Mouse (Mus musculus) bone marrow macrophage, adult 2 months (primary cell): Measurements from ENCODE around the gene Qprt. TPM values are rescaled to one million over a fixed set of nuclear protein-coding genes. Genes with fewer than 3 reads are reported as not detected.
"Not testable (repeated sequence)": the region's sequence is repeated elsewhere in the genome, so short reads cannot be mapped to it uniquely, and the experiment has no call there.

Experiments
- H3K27ac ChIP-seq: 2 replicates; pipeline ENCODE4 v1.5.1; 2012; ENCODE audit warnings: low read depth, low read length; ENCODE audit not compliant: insufficient read depth
- H3K4me1 ChIP-seq: 2 replicates; pipeline ENCODE4 v1.6.1; 2012; ENCODE audit warnings: low read length; ENCODE audit not compliant: control insufficient read depth, insufficient read depth
- H3K4me3 ChIP-seq: 2 replicates; pipeline ENCODE4 v1.5.1; 2012; ENCODE audit warnings: mild to moderate bottlenecking, low read length, moderate library complexity; ENCODE audit not compliant: insufficient read depth
- CTCF ChIP-seq: IDR thresholded peaks from 2 replicates; pipeline ENCODE4 v1.5.1; 2012; ENCODE audit warnings: low read depth, mild to moderate bottlenecking, low read length, moderate library complexity
- POLR2A ChIP-seq: IDR thresholded peaks from 2 replicates; pipeline ENCODE4 v1.6.1; 2012; ENCODE audit warnings: mild to moderate bottlenecking, low read depth, low read length, borderline replicate concordance
- polyA plus RNA-seq: library from polyadenylated mRNA; stranded (reverse); fragments of >200 nt; gene quantifications from 2 replicates; pipeline ENCODE4 v1.2.4, GENCODE M21; 2012; ENCODE audit not compliant: missing spikeins, insufficient read depth, insufficient read length

Gene Qprt
- polyA plus RNA-seq, 1 experiment, result not detected

- H3K27ac ChIP-seq, result no peak overlapping the region
- TF ChIP-seq POLR2A (no peak), CTCF (no peak)
- H3K4me1 ChIP-seq, result 0 out of 2 replicates have a peak, but pooled peaks cover 4% of the 10 kb centered on the region
- H3K4me3 ChIP-seq, result no peak overlapping the region
Measured at GRCm38 (mm10) chr7:127098950-127099349, 23.1 kb downstream of the Qprt start.

DNA sequence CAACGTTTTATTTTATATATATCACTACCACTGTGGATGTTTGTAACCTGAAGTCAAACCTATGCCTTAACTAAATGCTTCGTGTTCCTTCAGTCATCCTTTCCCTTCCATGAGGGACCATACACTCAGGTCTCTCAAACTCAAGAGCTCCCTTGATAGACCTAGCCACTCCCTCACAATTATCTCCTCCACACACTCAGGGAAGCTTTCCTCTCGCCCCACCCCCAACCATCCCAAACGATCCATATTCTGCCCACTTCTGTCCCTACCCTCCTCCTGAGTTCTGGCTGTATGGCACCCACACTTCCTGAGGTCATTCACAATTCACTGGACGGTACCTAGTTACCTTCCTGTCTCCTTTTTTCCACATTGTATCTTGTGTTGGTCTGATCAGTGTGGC is 23.5 kb downstream of the Qprt start:
- peaks cover 6% of the 10 kb centered on the region for H3K4me1 ChIP-seq

DNA sequence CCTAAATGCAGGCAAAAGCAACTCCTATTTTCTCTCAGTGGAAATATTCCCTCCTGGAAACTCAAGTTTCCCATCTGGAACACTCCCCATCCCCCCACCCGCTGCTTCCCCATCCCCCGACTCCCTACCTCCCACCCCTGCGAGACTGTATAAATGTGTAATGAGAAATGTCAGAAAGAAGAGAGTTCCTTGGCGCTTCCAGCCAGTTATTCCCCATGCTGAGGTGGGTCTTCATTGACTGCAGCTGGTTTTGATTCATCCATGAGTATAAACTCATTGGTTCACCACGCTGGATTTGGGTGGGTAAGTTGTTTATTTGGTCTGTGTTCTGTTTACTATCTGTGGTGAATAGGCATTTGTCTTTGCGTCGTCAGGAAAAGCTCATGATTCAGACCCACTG is 25.6 kb downstream of the Qprt start:
- no peak overlapping the region for H3K27ac ChIP-seq
- no peak for TF ChIP-seq POLR2A
- TF ChIP-seq CTCF, result no peak
- no peak overlapping the region for H3K4me3 ChIP-seq
- H3K4me1 ChIP-seq, result peaks cover 21% of the 10 kb centered on the region

More for the DNA sequence above, 23.5 kb downstream of the Qprt start:
- no peak for TF ChIP-seq CTCF
- no peak for TF ChIP-seq POLR2A
- no peak overlapping the region for H3K4me3 ChIP-seq
- no peak overlapping the region for H3K27ac ChIP-seq

DNA sequence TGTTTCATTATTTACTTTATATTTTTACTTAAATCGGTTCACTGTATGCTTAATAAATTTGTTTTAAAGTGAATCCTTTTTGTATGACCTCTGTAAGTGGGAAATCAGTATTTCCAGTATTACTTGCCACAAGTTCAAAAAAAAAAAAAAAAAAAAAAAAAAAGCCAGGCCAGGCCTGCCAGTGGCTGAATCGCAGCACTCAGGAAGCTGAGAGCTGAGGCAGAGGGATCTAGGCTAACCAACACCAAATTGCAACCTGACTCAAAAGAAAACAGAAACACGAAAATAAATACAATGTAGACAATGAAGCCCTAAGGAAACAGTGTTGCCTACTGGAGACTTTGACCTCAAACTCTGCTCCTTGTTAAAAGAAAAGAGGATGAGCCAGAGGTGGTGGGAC is 28.1 kb downstream of the Qprt start:
- no peak overlapping the region for H3K27ac ChIP-seq
- no peak overlapping the region for H3K4me3 ChIP-seq
- peaks cover 32% of the 10 kb centered on the region for H3K4me1 ChIP-seq
- no peak for TF ChIP-seq CTCF
- no peak for TF ChIP-seq POLR2A

- H3K27ac ChIP-seq, result peak within 1 kb of the TSS; percentile 72
- TF ChIP-seq POLR2A (no peak), CTCF (no peak)
- peaks cover 36% of the 10 kb centered on the region for H3K4me1 ChIP-seq
- peak within 1 kb of the TSS; percentile 90 for H3K4me3 ChIP-seq
Measured at GRCm38 (mm10) chr7:127091114-127091896, 30.7 kb downstream of the Qprt start, which contains the start of gene AI467606. TSS of gene AI467606 (plus strand) at chr7:127091359.

DNA sequence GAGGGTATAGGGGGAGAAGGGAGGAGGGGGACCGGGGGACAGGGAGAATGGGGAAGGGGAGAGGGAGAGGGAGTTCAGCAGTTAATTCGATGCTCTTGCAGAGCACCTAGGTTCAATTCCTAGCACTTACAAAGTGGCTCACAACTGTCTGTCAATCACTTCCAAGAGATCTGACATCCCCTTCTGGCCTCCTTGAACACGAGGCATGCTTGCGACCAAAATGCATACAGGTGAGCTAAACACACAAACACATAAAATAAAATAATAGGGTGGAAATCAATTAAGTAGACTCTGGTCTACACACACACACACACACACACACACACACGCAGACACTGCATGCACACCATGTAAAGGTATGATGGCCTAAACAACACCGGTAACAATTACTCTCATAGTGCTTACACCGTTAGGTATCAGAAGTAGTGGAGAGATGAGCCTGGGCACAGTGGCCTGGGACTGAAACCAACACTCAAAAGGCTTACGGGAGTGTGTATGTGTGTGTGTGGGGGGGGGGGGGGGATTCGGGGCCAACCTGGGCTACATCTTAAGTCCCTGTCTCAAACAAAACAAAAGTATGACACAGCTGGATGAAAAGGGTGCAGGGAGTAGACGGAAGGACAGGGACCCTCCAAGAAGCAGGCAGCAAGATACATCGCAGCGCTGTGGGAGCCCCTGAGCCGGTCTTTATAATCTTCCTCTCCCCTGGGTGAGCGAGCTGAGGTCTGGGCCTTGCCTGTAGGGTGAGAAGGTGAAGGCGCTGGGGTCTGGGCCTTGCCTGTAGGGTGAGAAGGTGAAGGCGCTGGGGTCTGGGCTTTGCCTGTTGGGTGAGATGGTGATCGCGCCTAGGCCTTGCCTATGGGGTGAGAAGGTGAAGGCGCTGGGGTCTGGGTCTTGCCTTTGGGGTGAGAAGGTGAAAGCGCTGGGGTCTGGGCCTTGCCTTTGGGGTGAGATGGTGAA is 31.6 kb downstream of the Qprt start:
- Histone ChIP-seq H3K4me1 (peaks cover 36% of the 10 kb centered on the region), H3K27ac (peak overlapping the region; percentile 69), H3K4me3 (peak overlapping the region; percentile 90)
- TF ChIP-seq CTCF (no peak), POLR2A (no peak)

GRCm38 (mm10) chr7:127088901-127089845 is 32.9 kb downstream of the Qprt start:
- no peak overlapping the region for H3K4me3 ChIP-seq
- H3K4me1 ChIP-seq, result peaks cover 36% of the 10 kb centered on the region

DNA sequence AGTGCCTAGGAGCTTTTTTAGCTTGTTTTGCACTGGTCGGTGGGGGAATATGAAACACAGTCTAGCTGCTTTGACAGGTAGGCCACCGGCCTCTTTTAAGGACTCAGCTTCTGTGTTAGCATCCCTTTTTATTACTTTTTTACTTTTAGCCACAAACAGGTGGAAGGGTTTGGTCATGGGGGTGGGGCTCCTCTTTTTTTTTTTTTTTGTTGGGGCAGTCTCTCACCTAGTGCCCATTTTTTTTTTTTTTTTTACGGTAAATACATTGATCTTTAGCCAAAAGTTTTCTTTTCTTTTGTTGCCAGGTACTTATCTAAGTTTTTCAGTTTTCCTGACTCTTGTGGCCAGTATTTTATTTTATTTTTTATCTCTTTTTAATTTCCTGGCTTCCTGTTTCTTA is 33.9 kb downstream of the Qprt start:
- no peak overlapping the region for H3K27ac ChIP-seq
- H3K4me3 ChIP-seq, result no peak overlapping the region
- TF ChIP-seq CTCF, result no peak
- no peak for TF ChIP-seq POLR2A
- peaks cover 30% of the 10 kb centered on the region for H3K4me1 ChIP-seq

More at GRCm38 (mm10) chr7:127088901-127089845, 32.9 kb downstream of the Qprt start:
- TF ChIP-seq POLR2A (no peak), CTCF (no peak)
- H3K27ac ChIP-seq, result no peak overlapping the region

GRCm38 (mm10) chr7:127087278-127088010 is 34.6 kb downstream of the Qprt start, which contains the start of gene Zg16:
TSS of gene Zg16 (minus strand) at chr7:127087328.
- not testable (repeated sequence) for H3K27ac ChIP-seq, H3K4me3 ChIP-seq
- peaks cover 30% of the 10 kb centered on the region for H3K4me1 ChIP-seq

- not testable (repeated sequence) for H3K4me3 ChIP-seq, H3K27ac ChIP-seq
- H3K4me1 ChIP-seq, result peaks cover 41% of the 10 kb centered on the region
Measured at GRCm38 (mm10) chr7:127085751-127086150, 36.3 kb downstream of the Qprt start.
